Mouse (Mus musculus) intestine, postnatal 0 days (tissue): Measurements from ENCODE around the gene Slc9a3r1. TPM values are rescaled to one million over a fixed set of nuclear protein-coding genes. Genes with fewer than 3 reads are reported as not detected.

Experiments used
- ATAC-seq: fragments of 200-750 bp; cut with Nextera tagmentation; 2 replicates; pipeline ENCODE4 v1.8.0; 2017; ENCODE audit warnings: mild to moderate bottlenecking, moderate TSS enrichment, moderate library complexity
- H3K27ac ChIP-seq: fragments of 300-500 bp; sonication (generic); 2 replicates; pipeline ENCODE4 v1.5.1; 2014; ENCODE audit warnings: mild to moderate bottlenecking, low read depth, low read length, moderate library complexity
- H3K27me3 ChIP-seq: fragments of 300-500 bp; sonication (generic); replicated peaks from 2 replicates; pipeline ENCODE4 v1.6.1; 2014; ENCODE audit warnings: low read length, mixed read lengths; ENCODE audit not compliant: control insufficient read depth, insufficient read depth
- H3K36me3 ChIP-seq: fragments of 300-500 bp; sonication (generic); 2 replicates; pipeline ENCODE4 v1.6.1; 2014; ENCODE audit warnings: mild to moderate bottlenecking, moderate library complexity; ENCODE audit not compliant: control insufficient read depth, insufficient read depth
- H3K4me1 ChIP-seq: fragments of 300-500 bp; sonication (generic); replicated peaks from 2 replicates; pipeline ENCODE4 v1.6.1; 2014; ENCODE audit warnings: antibody characterized with exemption, low read length, mixed read lengths; ENCODE audit not compliant: control insufficient read depth, insufficient read depth
- H3K4me2 ChIP-seq: fragments of 300-500 bp; sonication (generic); replicated peaks from 2 replicates; pipeline ENCODE4 v1.6.1; 2014; ENCODE audit warnings: low read depth, mild to moderate bottlenecking, moderate library complexity
- H3K4me3 ChIP-seq: fragments of 300-500 bp; sonication (generic); 2 replicates; pipeline ENCODE4 v1.5.1; 2014; ENCODE audit warnings: low read depth, low read length
- H3K9ac ChIP-seq: fragments of 300-500 bp; sonication (generic); 2 replicates; pipeline ENCODE4 v1.6.1; 2014; ENCODE audit warnings: mild to moderate bottlenecking, low read depth, low read length
- H3K9me3 ChIP-seq: fragments of 300-500 bp; sonication (generic); 2 replicates; pipeline ENCODE4 v1.6.1; 2016; ENCODE audit warnings: mixed run types; ENCODE audit not compliant: control insufficient read depth
- CTCF ChIP-seq: sonication (generic); IDR thresholded peaks from 2 replicates; pipeline ENCODE4 v1.5.1; 2016; ENCODE audit warnings: low read depth, mild to moderate bottlenecking, control low read depth, antibody characterized with exemption, moderate library complexity
- WGBS: fragments of 180-500 bp; shearing (Covaris S2); extraction: QIAGEN DNeasy Blood & Tissue Kit; methylation state at CpG from one replicate; pipeline ENCODE4 v1.1.7; 2014; 5-methylcytosine and 5-hydroxymethylcytosine counted together
- polyA plus RNA-seq: library from polyadenylated mRNA; unstranded; fragments of >200 nt; fragmentation: Nextera tagmentation; extraction: Ambion mirVana; gene quantifications from 2 replicates; pipeline ENCODE4 v1.2.1, GENCODE M21; 2015

Slc9a3r1 gene
- polyA plus RNA-seq, 1 experiment from 2014 or later = 679 TPM

DNA sequence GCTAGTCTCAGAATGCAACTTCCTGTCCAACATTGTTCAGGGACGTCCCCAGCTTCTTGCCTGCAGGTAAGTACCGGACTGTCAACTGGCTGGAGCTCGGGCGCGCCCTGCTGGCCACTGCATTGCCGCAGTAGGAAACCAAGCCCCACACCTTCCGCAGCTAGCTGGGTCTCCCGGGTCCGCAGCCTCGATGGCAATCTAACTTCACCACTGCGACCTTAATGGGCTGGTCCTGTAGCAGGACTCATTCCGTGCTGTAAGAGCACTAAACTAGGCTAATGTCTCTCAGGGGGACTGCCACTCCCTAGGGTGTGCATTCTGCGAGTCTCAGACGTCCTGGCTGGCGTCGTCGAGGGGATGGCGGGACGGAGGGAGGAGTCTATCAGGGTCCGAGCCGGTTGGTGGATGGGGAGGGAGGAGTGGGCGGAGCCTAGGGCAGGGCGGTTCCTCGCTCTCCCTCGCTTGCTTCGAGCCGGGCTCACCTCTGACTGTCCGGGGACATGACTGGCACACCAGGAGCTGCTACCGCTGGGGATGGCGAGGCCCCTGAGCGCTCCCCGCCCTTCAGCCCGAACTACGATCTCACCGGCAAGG lies 9.3 kb upstream of the Slc9a3r1 start:
- H3K27ac ChIP-seq = no peak overlapping the region; the same call in 1 of the 2 replicates
- H3K9ac ChIP-seq = no peak overlapping the region
- H3K4me1 ChIP-seq = no peaks in the 10 kb centered on the region; the same call in 1 of the 2 replicates
- H3K27me3 ChIP-seq = 0 out of 2 replicates have a peak, but pooled peaks cover 9% of the 10 kb centered on the region
- peak; percentile 99 for TF ChIP-seq CTCF
- H3K36me3 ChIP-seq = no peaks in the 10 kb centered on the region
- peak overlapping the region; percentile 58 for H3K4me2 ChIP-seq
- WGBS = under 1% methylated on average over 32 of the region's 35 CpGs
- ATAC-seq = peak; percentile 75
- peak overlapping the region; percentile 30 for H3K4me3 ChIP-seq
- no peaks in the 10 kb centered on the region for H3K9me3 ChIP-seq

DNA sequence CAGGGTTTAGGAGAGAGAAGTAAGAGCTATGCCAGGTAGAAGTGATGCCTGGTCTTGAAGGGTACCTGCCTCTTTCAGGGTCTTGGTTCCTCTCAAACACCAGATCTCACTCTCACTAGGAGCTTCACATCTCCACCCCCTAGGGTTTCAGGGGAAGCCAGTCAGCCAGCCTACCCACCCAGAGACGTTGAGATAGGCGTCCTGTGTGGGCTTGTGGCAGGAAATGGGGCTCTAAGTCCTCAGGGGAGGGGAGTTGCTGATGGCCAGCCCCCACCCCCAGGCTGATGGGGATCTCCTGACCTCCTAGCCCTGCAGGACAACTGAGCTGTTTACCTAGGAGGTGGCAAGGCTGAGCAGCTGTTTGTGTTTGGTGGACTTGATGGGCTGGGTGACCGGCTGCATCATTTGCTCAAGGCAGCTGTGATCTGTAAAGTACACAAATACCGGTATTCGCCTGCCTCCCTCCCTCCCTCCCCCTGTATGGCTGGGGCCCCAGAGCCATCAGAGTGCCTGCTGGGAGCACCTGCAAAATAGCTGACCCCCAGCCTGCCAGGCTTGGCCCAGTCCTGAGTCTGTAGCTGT lies 8.0 kb upstream of the Slc9a3r1 start:
- 10% methylated on average over 5 of the region's 5 CpGs for WGBS
- H3K4me1 ChIP-seq = no peaks in the 10 kb centered on the region; the same call in 1 of the 2 replicates
- ATAC-seq = no peak
- peak overlapping the region; percentile 58 for H3K4me2 ChIP-seq
- H3K9ac ChIP-seq = no peak overlapping the region
- 0 out of 2 replicates have a peak, but pooled peaks cover 9% of the 10 kb centered on the region for H3K27me3 ChIP-seq
- H3K36me3 ChIP-seq = no peaks in the 10 kb centered on the region
- no peak overlapping the region; the same call in 1 of the 2 replicates for H3K27ac ChIP-seq
- TF ChIP-seq CTCF = no peak
- no peak overlapping the region for H3K4me3 ChIP-seq
- H3K9me3 ChIP-seq = no peaks in the 10 kb centered on the region

DNA sequence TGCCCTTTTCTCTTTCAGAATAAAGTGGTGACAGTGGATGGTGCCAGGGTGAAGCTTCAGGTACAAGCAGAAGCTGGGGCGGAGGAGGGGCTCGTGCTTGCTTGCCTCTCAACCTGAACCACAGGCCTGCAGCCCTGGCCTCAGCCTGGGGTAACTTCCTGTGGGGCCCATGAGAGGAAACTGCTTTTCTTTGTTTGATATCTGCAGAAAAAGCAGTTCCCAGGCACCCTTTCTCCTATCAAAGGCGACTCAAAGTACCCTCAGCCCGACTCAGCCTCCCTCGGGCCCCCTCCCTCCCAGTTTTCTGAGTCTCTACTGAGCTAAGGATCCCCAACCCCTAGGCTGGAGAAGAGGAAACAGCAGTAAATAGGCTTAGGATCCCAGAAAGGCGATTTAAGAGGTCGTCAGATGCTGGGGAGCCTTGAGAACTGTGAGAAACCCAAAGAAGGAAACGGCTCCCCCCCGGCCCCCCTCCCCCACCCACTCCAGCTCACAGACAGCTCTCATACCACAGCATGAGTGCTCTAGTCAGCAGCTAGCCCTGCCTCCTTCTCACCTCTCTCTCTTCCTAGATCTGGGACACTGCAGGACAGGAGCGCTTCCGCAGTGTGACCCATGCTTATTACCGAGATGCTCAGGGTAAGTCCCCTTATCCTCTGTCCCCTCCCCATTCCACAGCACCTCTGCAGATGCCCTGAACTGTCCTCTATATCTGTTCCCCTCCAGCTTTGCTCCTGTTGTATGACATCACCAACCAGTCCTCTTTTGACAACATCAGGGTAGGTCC lies 5.0 kb upstream of the Slc9a3r1 start:
- Histone ChIP-seq H3K36me3 (no peaks in the 10 kb centered on the region), H3K9ac (no peak overlapping the region; the same call in 1 of the 2 replicates), H3K4me3 (no peak overlapping the region), H3K9me3 (no peaks in the 10 kb centered on the region), H3K4me2 (no peak overlapping the region), H3K27me3 (0 out of 2 replicates have a peak, but pooled peaks cover 7% of the 10 kb centered on the region), H3K4me1 (0 out of 2 replicates have a peak, but pooled peaks cover 7% of the 10 kb centered on the region), H3K27ac (no peak overlapping the region)
- 34% methylated on average over 12 of the region's 12 CpGs for WGBS
- ATAC-seq = no peak
- no peak for TF ChIP-seq CTCF

DNA sequence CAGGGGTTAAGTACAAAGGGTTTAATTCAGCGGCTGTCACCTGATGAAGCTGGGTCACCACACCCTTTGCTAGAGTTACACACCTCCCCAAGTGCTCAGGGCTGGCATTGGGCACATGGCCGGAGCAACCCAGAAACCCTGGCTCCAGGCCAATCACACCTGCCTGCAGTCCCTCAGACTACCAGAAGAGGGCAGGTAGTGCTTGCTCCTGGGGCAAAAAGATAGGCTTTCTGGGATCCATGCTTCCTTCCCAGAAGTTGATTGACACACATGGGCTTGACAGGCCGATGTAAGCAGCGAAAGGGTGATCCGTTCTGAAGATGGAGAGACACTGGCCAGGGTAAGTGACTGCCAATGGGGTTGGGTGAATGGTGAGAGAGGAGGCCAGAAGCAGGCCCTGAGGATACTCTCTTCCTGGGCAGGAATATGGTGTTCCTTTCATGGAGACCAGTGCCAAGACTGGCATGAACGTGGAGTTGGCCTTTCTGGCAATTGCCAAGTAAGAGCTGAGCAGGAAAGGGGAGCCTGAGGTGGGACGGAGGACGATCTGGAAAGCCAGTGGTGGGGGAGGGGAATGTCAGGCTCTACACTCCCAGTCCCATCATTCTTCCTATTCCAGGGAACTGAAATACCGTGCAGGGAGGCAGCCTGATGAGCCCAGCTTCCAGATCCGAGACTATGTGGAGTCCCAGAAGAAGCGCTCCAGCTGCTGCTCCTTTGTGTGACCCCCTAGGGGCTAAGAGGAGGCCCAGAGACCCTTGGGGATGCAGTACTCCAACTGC lies 2.9 kb upstream of the Slc9a3r1 start:
- peak; percentile 96 for TF ChIP-seq CTCF
- H3K27me3 ChIP-seq = 0 out of 2 replicates have a peak, but pooled peaks cover 4% of the 10 kb centered on the region
- no peak for ATAC-seq
- no peak overlapping the region; the same call in 1 of the 2 replicates for H3K4me2 ChIP-seq
- H3K36me3 ChIP-seq = no peaks in the 10 kb centered on the region
- 47% methylated on average over 11 of the region's 11 CpGs for WGBS
- 0 out of 2 replicates have a peak overlapping the region, but pooled peaks have one; percentile 93 for H3K27ac ChIP-seq
- no peak overlapping the region for H3K9ac ChIP-seq
- H3K9me3 ChIP-seq = no peaks in the 10 kb centered on the region
- H3K4me1 ChIP-seq = 0 out of 2 replicates have a peak, but pooled peaks cover 7% of the 10 kb centered on the region
- no peak overlapping the region for H3K4me3 ChIP-seq

DNA sequence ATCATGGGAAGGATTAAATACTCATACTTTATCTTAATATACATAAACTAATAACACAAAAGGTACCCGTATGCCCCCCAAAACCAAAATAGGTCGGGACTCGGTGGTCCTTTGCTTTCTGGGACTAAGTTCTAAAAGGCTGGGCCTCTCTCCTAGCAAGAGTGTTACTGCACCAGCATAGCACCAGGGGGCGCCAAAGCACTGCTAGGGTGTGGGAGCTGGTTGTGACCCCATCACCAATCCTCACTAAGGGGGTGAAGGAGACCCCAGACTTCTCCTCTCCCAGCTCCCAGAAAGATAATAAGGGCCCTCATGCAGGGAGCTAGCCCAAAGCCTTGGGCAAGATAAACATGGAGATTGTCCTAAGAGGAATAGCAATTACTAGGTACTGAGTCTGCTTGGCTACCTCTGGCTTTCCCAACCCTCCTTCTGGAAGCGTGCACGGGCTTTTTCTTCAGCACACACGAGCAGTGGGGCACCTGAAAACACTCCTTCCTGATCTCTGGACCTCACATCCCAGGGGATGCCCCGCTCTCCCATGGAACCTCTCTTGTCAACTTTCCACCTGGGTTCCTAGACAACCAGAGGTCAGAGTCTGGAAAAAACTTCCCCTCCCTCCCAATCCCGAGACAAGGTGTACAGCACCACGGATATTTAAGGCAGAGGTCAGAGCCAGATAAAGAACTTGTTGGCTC lies 2.1 kb upstream of the Slc9a3r1 start:
- Histone ChIP-seq H3K4me1 (0 out of 2 replicates have a peak, but pooled peaks cover 9% of the 10 kb centered on the region), H3K4me3 (no peak overlapping the region), H3K27me3 (0 out of 2 replicates have a peak, but pooled peaks cover 4% of the 10 kb centered on the region), H3K4me2 (peak overlapping the region; percentile 24; the same call in 1 of the 2 replicates), H3K27ac (peak overlapping the region; percentile 93), H3K9ac (no peak overlapping the region), H3K36me3 (no peaks in the 10 kb centered on the region; the same call in 1 of the 2 replicates), H3K9me3 (no peaks in the 10 kb centered on the region)
- ATAC-seq = peak; percentile 1; the same call in 1 of the 2 replicates
- 21% methylated on average over 10 of the region's 10 CpGs for WGBS
- peak; percentile 95 for TF ChIP-seq CTCF
